Mouse (Mus musculus): Measurements from ENCODE around the gene Aox2.
A peak's percentile ranks its signal among the peaks of the same experiment; 100 is the strongest.

Aox2 gene

DNA sequence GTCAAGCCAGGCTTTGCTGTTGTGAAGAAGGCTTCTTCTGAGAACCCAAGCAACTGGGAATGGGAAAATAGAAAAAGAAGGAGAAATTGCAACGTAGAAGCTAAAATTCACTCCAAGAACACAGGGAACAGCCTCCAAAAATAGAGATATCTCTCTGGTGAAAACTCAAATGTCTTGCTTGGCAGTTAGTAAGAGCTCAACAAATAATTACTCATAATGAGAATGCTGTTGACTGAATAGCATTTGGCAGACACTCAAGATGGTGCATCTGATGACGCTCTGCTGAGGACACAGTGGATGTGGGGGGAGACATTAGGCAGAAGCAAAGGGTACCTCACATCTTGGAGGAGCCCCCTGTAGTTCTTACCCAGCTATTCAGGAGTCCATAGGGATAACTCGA is 10.0 kb downstream of the Aox2 start:
- no peak for DNase-seq (ENCODE audit: low spot score in 2 of 2)

DNA sequence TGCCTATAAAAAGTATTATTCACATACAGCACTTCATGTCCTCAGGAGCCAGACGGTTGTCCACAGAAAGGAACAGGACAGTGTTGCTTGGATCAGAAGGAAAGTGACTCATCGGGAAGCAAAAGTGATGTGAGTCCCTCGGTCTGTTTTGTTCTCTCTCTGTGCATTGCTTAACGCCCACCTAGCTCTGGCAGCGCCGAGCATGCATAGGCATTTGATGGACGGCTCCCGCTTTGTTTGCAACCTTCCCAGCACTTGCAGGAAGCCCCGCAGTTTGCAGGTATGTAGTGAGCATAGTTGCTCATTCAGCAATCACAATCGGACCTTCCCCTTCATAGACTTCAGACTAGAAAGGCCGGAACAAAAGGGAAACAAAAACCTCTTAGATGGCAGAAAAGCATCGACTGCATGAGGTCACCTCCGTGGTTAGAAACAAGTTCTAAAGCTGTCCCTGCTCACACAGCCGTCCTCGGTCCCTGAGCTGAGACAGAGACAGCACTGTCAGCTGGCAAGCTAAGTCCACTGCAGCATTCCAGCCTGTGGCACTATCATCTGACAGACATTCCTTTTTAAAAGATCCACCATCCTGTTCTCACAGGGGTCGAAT is 11.8 kb downstream of the Aox2 start:
- no peak for DNase-seq (ENCODE audit: low spot score in 2 of 2)

DNA sequence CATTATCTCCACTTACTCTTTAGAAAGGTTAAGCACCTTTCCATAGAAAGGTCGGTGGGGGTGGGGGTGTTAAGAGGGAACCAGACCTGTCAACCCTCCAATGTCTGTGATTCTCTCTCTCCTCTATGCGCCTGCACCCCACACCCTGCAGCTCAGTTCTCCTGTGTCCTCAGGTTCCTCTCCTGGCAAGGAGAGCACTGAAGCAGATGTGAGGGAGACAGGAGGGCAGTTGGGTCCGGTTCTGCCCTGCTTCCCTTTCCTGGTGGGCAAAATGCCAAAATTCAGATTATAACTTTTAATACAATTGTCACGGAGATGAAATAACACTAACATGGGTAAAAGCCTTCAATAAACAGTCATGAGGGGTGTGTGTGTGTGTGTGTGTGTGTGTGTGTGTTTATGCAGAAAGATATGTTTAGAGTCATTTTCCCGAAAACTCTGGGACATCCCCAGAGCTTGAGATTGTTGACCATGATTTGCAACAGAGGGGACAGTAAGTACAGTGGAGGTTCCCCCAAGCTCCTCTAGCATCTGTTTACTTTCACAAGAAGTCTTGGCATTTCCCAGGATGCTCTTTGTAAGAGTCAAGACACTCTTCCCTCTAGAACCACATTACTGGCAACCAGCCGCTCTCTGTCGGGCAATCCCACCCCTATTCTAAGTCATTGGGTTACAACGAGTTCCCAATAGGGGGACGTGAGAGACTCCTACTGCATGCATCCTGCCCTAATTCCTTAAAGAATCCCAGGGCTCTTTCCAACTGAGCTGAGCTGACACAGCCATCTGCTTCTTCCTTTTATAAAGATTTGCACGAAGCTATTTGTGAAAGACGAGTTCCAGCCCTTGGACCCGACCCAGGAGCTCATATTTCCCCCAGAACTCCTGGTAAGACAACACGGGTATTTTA is 13.5 kb downstream of the Aox2 start:
- DNase-seq (ENCODE audit: low spot score in 2 of 2), result no peak

DNA sequence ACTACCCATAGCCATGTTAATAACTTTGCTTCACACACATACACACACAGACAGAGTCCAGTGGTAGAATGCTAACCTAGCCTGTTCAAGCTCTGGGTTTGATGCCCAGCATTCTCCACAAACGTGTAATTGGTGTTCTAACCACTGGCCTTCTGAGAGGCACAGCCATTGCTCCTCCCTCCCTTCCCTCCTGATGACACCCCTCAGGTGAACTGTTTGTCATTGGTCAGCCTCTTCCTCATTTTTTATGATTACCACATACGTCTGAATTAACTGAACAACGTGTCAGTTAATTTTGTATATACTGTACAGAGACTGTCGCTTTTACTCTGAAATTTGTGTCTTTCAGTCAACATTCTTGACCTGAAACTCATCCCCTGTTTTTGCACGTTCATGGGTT is 16.6 kb downstream of the Aox2 start:
- DNase-seq (ENCODE audit: low spot score in 2 of 2), result no peak

DNA sequence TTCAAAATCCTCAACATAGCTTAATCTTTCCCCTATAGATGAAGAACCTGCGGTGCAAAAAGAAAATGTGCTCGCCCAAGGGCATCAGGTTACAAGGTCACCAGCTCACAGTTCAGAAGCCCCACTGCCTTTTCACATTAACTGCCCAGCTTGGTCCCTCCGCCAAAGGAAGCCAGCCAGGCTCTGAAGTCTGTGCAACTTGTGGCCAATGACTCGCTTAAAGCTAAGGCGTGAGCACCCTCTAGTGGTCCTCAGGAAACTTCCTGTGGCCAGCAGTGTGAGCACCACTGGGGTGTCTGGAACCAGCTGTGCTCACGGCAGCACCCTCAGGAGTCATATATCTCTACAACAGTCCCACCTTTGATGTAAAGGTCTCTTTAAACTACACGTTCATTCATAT is 18.2 kb downstream of the Aox2 start:
- peak; percentile 55 to 64 for DNase-seq (ENCODE audit: low spot score in 2 of 2)

DNA sequence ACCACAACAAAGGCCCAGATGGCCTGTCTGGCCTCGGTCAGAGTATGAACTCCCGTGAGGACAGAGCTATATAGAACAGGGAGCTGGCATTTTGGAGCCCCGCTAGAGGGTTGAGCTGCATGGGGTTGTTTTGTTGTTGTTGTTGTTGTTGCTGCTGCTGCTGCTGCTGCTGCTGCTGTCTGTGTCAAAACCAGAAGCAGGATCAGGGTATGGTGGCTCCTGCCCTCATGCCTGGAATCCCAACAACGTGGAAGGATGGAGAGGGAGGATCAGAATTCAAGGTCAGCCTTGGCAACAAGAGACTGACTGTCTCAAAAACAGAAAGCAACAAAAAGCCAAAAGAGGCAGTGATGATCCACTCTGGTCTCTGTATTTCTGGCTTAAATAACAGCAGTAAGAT is 18.7 kb downstream of the Aox2 start:
- DNase-seq (ENCODE audit: low spot score in 2 of 2), result no peak

DNA sequence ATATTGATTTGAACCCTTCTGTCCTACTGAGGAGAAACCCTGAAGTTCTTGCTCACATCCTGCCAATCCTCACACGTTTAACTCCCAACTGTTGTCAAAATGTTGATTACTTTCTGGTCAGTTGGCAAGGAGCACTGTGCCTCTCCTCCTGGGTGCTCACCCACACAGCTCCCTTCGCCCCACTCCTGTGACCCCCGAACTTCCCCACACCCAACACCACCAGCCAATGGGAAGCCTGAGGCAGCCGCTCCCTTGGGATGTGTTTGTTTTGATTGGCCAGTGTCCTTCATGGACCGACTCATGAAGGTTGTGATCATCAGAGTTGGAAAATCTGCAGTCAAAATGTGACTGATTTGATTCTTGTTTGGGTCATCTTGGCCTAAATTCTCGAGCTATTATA is 20.2 kb downstream of the Aox2 start:
- DNase-seq (ENCODE audit: low spot score in 2 of 2), result no peak

DNA sequence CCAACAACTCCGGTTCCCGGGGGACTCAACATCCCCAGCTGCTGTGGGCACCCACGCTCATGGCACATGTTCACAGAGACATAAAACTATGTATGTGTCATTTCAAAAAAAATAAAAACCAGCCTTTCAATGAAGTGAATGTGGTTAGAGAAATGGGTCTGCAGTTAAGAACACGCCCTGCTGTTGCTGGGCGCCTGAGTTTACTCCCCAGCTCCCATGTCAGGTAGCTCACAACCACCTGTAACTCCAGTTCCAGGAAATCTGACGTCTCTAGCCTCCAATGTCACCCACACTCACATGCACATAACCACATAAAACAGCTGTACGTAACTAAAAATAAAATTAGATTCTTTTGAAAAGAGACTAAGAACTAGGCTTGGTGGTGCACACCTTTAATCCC is 22.9 kb downstream of the Aox2 start:
- DNase-seq (ENCODE audit: low spot score in 2 of 2), result no peak

DNA sequence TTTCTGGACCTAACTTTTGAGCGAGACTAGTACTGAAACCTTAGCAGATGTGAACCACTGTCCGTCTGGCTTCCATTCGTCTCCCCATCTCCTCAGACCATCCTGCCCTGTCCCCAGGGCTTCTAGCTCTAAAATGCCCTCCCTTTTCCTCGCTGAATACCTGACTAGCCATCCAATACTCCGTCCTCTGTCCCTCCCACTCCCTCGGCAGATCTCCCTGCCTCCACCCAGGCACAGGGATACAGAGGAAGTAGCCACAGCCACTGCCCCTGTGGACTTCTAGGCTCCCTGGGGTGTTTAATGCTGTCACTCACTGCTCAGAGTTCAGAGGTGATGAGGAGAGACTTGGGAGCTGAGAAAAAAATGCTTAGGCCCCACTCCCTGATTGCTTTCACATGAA is 23.9 kb downstream of the Aox2 start:
- DNase-seq (ENCODE audit: low spot score in 2 of 2), result no peak

DNA sequence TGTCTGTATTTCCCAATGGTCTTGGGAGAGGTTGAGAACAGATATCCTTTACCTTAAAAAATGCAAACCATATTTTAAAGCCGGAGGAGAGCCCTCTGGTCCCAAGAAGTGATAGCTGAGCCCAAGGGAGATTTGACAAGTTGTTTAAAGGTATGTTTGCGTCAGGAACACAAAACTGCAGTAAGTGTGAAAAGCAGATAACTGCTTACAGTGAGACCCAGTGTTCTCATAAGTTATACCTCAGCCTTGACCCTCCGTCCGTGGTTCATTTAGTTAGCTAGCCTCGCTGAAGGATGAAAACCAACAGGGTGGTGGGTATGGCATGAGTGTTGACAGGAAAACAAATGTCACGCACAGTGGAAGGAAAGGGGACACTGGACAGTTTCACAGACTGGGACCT is 24.9 kb downstream of the Aox2 start:
- DNase-seq (ENCODE audit: low spot score in 2 of 2), result no peak

DNA sequence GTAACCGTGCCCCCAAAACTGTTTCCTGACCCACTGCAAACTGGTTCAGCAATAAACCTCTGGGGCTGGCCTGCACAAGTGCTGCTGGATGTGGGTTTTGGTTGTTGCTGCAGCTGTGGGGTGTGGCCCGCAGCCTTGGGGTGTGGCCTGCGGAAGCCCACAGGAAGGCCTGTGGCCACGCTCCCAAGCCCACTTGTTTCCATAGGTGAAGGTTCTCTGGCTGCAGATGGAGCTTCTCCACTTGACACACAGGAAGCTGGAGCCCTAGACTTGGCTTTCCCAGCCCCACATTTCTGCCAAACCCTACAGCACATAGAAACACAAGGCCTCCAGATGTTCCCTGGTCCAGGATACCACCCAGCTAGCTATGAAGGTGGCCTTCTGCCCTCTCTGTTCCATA is 25.6 kb downstream of the Aox2 start:
- peak; percentile 37 to 39 for DNase-seq (ENCODE audit: low spot score in 2 of 2)

DNA sequence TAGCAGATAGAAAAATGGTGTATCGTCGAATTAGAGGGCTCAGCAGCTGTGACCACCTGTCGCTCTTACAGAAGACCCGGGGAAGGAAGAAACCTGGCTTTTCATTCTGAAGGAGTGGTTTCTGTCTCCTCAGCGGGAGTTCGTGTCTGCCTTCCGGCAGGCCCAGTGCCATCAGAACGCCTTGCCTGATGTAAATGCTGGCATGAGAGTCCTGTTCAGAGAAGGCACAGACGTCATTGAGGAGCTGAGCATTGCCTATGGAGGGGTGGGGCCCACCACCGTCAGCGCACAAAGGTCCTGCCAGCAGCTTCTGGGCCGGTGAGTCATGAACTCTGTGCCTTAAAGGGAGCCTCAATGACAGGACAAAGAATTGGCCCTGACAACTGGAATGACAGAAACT is 26.2 kb downstream of the Aox2 start:
- DNase-seq (ENCODE audit: low spot score in 2 of 2), result peak in 1 of 2 experiments; percentile 16

DNA sequence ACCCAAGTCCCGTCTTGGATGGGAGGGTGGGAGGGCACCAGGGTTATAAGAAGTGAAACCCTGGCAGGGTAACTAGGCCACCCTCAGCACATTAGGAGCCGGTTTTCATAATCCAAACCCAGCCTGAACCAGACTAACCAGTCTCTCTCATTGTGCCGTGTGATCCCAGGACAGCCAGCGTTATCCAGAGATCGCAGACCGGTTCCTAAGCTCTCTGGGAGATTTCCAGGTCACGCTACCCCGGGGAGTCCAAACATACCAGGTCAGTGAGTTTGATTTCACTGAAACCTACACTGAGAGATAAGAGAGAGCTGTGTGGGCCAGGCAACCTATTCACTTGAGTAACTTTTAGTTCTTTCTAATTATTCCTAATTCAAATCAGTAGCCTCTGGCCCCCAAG is 29.1 kb downstream of the Aox2 start:
- DNase-seq (ENCODE audit: low spot score in 2 of 2), result no peak

DNA sequence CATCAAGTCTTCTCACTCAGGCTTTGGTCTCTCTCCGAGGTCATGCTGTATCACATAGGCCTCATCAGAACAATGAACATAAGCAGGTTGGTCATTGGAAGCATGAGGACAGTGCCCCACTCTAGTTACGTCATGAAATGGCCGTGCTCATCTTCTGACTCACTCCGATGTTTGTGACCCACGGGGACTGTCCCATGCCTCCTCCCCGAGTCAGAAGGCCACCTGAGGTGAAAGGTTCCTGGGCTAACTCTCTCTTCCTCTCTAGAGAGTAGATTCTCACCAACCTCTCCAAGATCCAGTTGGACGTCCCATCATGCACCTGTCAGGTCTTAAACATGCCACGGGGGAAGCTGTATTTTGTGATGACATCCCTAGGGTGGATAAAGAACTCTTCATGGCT is 30.5 kb downstream of the Aox2 start:
- DNase-seq (ENCODE audit: low spot score in 2 of 2), result no peak

DNA sequence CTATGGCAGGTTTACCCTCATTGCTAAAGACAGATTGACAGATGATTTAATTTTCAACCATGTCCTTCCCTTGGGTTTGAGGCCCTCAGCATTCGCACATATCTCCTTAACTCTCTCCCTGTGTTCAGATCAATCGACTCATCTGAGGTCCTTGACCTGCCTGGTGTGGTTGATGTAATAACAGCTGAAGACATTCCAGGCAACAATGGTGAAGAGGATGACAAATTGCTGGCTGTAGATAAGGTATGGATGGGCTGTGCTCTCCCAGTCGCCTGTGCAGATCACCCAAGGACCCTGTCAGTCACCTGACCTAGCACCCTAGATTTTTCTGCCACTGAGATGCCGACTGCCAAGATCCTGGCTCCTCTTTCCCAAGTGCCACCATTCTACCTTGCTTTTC is 31.7 kb downstream of the Aox2 start:
- DNase-seq (ENCODE audit: low spot score in 2 of 2), result no peak

DNA sequence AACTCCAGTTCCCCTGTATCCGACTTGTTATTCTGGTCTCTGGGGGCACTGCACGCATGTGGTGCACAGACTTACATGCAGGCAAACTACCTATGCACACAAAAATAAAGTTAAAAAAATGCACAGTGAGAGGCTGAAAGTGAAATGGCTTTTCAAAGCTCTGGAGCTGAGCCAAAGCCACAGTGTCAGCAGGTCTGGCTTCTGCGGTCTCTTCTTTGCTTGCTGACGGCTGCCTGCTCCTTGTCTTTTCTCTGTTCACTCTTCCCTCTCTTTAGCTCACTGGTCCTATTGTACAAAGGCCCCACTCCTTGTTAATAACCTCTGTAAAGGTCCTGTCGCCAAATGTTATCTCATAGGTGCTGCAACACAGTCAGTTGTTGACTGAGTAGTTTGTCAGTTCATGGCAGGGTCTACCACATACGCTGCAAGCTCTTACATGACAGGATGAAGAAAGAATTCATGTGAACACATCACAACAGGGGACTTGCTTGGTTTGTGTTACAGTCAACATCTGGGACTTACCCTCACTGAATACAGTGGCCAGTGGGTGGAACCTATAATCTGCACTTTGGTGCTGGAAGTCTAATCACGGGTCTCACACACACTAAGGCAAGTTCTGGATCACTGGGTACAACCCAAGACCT is 33.2 kb downstream of the Aox2 start:
- peak; percentile 30 to 36 for DNase-seq (ENCODE audit: low spot score in 2 of 2)

DNA sequence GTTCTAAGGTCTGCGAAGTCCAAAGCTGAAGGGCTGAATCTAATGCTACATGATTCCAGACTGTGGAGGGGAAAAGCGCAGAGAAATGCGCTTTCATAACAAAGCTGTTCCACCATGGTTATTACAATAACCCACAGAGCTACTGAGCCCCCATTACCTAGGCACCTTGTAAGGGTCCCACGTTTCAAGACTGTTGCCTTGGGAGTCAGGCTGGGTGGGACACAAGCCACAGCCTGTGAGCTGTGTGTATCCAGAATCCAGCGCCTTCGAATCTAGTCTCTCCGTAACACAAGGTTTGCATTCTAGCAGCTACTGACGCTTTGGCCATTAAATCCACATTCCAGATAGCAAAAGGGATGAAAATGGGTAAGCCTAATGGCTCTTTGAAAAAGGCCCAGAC is 35.0 kb downstream of the Aox2 start:
- DNase-seq (ENCODE audit: low spot score in 2 of 2), result no peak

DNA sequence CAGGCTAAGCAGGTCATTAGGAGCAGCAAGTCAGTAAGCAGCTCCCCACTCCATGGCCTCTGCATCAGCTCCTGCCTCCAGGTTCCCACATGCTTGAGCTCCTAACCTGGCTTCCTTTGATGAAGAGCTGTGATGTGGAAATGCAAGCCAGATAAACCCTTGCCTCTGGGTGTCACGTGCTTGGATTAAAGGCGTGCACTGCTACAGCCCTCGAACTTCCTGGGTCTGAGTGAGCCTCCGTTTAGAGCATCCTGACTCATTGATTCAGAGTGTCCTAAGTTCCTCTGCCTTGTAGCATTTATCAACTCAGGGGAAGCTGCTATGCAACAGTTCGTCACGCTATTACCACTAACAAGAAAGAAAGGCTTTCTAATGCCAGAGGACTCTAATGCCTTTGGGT is 37.4 kb downstream of the Aox2 start:
- DNase-seq (ENCODE audit: low spot score in 2 of 2), result no peak

DNA sequence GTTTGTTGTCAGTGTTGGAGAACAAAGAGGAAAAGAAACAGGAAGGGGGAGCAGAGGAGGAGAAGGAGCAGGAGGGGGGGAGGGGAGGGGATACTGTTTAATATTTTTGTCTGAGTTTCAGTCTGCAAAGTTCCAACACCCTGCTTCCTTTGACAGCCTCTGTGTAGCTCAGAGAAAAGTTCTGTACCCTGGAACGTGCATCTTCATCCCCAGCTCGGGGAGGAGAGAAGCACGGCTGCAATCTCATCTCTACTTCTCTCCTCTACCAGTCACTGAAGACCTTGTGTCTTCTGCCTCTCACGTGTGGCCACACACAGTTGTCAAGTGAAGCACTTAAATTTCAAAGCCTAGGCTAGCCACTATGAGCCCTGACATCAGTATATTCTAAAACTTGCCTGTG is 55.1 kb downstream of the Aox2 start:
- DNase-seq (ENCODE audit: low spot score in 2 of 2), result no peak

DNA sequence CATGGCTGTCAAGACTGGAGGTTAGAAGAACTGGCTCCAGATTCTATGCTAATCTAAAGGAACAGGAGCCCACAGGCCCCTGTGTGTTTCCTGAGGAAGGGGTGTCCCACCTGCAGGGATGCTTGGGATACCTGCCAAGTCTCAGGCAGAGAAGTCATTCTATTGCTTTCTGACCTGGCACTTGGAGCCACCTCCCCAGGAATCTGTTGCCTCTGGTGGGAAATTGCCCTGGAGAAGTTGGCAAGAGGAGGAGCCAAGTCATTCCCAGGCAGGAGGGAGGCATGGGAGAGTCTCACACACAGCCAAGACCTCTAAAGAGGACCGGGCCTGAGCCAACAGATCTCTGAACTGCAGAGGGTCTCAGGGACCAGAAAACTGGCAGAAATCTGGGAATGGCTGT is 61.8 kb downstream of the Aox2 start:
- DNase-seq (ENCODE audit: low spot score in 2 of 2), result no peak

DNA sequence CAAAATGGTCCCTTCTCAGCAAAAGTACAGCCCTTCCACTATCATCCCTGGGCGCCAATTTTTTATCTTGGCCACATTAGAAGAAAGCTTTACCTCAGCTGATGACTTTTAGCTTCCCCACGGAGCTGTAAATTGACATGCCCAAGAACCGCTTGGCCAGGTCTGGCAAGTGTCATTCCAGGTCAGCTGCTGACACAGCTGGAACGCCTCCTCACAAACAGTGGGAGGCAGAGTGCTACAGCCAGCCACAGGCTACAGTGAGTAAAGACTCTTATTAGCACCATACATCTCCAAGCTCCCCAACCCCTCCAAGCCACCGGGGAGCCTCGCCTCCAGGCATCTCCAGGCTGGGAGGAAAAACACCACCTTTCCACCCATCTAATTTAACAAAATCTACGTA is 63.5 kb downstream of the Aox2 start:
- DNase-seq (ENCODE audit: low spot score in 2 of 2), result no peak

DNA sequence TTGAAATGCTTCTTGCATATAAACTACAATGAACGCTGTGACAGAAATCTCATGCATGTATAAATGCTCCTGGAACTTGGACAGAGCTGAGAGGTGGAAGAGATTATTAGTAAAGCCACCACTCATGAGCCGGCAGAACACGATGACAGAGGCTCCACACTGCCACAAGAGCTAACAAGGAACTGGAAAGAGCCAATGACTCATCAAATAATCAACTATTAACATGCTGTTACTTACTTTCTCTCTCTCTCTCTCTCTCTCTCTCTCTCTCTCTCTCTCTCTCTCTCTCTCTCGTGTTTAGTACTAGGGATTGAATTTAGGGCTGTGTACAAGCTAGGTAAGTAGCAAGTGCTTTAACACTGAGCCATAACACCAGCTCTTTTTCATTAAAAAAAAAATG is 65.7 kb downstream of the Aox2 start:
- no peak for DNase-seq (ENCODE audit: low spot score in 2 of 2)

DNA sequence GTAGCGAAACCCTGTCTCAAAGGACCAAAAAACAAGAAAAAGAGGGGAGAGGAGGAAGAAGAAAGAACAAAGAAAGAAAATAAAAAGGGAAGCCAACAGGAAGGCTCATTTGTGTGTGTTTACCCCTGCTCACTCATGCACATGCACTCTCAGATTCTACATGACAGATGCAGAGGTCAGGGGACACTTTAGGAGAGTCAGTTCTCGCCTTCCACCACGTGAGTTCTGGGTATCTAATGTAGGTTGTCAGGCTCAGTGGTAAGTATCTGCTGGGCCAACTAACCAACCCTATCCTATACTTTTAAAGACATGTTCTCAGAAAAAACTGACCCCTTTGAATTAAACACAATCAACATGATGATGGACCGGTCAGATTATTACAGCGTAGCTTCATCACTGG is 66.4 kb downstream of the Aox2 start:
- no peak for DNase-seq (ENCODE audit: low spot score in 2 of 2)
